Mouse (Mus musculus): ENCODE results near the gene BC004004.
"Not testable (repeated sequence)": the region's sequence is repeated elsewhere in the genome, so short reads cannot be mapped to it uniquely, and the experiment has no call there.

Gene BC004004

GRCm38 (mm10) chr17:29299282-29299681 lies 30.7 kb downstream of the BC004004 start:
- no peak for DNase-seq (ENCODE audit: low spot score in 2 of 2)

GRCm38 (mm10) chr17:29300926-29301325 lies 32.3 kb downstream of the BC004004 start:
- no peak for DNase-seq (ENCODE audit: low spot score in 2 of 2)

- DNase-seq (ENCODE audit: low spot score in 2 of 2), result no peak
These were observed 32.8 kb downstream of the BC004004 start for GRCm38 (mm10) chr17:29301421-29301820.

GRCm38 (mm10) chr17:29302149-29302548 lies 33.6 kb downstream of the BC004004 start:
- DNase-seq (ENCODE audit: low spot score in 2 of 2), result no peak

- DNase-seq (ENCODE audit: low spot score in 2 of 2), result peak; percentile 49 to 64
These were observed 34.5 kb downstream of the BC004004 start for GRCm38 (mm10) chr17:29303087-29303486.

- DNase-seq (ENCODE audit: low spot score in 2 of 2), result peak; percentile 66 to 69
These were observed 35.3 kb downstream of the BC004004 start for GRCm38 (mm10) chr17:29303856-29304255.

GRCm38 (mm10) chr17:29304376-29305057 lies 35.9 kb downstream of the BC004004 start:
- DNase-seq (ENCODE audit: low spot score in 2 of 2), result peak; percentile 90 to 91

GRCm38 (mm10) chr17:29305058-29305806 lies 36.6 kb downstream of the BC004004 start:
- peak; percentile 67 to 72 for DNase-seq (ENCODE audit: low spot score in 2 of 2)

- DNase-seq (ENCODE audit: low spot score in 2 of 2), result peak; percentile 43 to 57
These were observed 37.3 kb downstream of the BC004004 start for GRCm38 (mm10) chr17:29305871-29306270.

- DNase-seq (ENCODE audit: low spot score in 2 of 2), result no peak
These were observed 41.6 kb downstream of the BC004004 start for GRCm38 (mm10) chr17:29310056-29310623.

GRCm38 (mm10) chr17:29311602-29312001 lies 43.0 kb downstream of the BC004004 start:
- DNase-seq (ENCODE audit: low spot score in 2 of 2), result no peak

- no peak for DNase-seq (ENCODE audit: low spot score in 2 of 2)
These were observed 43.5 kb downstream of the BC004004 start for GRCm38 (mm10) chr17:29312082-29312481.

- DNase-seq (ENCODE audit: low spot score in 2 of 2), result no peak
These were observed 44.7 kb downstream of the BC004004 start for GRCm38 (mm10) chr17:29313300-29313699.

GRCm38 (mm10) chr17:29315672-29316465 lies 47.3 kb downstream of the BC004004 start:
- no peak for DNase-seq (ENCODE audit: low spot score in 2 of 2)

- no peak for DNase-seq (ENCODE audit: low spot score in 2 of 2)
These were observed 48.3 kb downstream of the BC004004 start for GRCm38 (mm10) chr17:29316891-29317290.

- DNase-seq (ENCODE audit: low spot score in 2 of 2), result not testable (repeated sequence)
These were observed 48.8 kb downstream of the BC004004 start, which contains the start of gene Pi16 for GRCm38 (mm10) chr17:29317380-29317779. Pi16 (plus strand) TSS chr17:29317680.

GRCm38 (mm10) chr17:29318731-29319250 lies 50.2 kb downstream of the BC004004 start:
- no peak for DNase-seq (ENCODE audit: low spot score in 2 of 2)

- no peak for DNase-seq (ENCODE audit: low spot score in 2 of 2)
These were observed 50.9 kb downstream of the BC004004 start for GRCm38 (mm10) chr17:29319476-29319875.

- no peak for DNase-seq (ENCODE audit: low spot score in 2 of 2)
These were observed 51.5 kb downstream of the BC004004 start for GRCm38 (mm10) chr17:29319881-29320639.

GRCm38 (mm10) chr17:29321765-29322602 lies 53.4 kb downstream of the BC004004 start:
- DNase-seq (ENCODE audit: low spot score in 2 of 2), result no peak
